Mouse (Mus musculus) Muller cell, postnatal 12 days (primary cell): ENCODE measurements around the gene Gna12.

Experiments
- DNase-seq: peaks from one replicate; pipeline ENCODE4 v3.0.0-alpha.2; 2015; ENCODE audit errors: inconsistent ontology term

Gene Gna12

DNA sequence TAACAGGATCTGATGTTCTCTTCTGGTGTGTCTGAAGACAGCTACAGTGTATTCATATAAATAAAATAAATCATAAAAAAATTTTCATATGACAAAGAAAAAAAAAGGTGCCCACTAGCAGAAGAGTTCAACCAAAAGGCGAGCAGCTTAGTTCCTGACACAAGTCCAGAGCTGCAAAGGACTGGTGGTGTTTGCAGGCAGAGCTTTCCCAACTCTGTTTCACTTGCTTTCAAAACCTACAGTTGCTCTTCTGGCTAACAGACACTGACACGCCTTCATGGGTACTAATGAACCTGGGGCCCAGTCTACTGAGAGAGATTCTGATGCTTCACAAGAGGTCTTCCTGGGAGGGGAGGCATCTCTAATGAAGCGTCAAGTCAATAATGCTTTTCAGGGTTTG is 34.2 kb downstream of the Gna12 start:
- no peak for DNase-seq

DNA sequence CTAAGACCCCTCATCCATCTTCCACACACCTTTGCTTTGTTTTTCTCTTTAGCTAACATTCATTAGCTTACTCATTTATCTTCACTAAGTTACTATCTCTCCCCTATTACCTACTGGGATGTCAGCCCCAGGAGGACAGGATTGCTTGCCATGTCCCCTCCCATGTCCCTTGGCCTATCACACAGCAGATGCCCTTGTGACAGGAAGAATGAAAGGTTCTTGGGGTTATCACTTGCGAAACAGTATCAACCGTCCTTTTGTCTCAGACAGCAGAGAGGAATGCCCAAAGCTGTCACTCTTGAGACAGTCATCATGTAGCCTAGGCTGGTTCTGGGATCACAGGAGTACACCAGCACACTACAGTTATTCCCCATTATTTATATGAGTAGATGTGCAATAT is 35.1 kb downstream of the Gna12 start:
- DNase-seq, result no peak

DNA sequence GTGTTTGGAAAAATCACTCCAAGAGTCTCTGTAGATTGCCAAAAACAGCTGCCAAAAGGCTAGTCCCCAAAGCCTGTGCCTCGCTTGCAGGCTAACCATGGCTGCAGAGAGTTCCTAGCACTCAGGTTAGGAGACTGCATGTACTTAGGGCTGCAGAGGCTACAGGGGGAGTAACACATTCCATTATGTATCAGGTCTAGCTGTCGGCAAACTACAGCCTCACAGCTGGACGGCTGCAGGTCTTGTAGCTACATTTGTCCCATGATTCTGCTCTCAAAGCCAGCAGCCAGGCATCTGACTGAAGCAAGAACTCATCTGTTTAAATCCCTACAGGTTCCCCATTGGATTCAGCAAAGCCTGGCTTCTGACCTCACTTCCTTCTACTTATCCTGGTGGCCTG is 35.5 kb downstream of the Gna12 start:
- no peak for DNase-seq

DNA sequence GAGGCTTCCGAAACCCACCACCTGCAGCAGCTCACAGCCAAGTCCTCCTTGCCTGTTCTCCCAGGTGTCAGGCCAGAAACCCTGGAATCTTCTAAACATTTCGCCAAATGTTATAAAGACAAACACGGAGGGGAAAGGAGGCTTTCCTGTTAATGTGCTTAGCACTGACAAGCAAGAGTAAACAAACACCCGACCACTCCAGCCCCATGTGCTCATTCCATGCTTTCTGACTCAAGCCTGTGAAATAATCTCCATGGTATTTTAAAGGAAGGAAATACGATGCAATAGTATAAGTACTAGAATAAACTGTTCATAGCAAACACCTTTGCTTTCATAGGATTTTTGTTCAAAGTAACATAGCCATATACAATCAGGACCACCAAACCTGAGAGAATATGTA is 38.0 kb downstream of the Gna12 start:
- DNase-seq, result no peak

DNA sequence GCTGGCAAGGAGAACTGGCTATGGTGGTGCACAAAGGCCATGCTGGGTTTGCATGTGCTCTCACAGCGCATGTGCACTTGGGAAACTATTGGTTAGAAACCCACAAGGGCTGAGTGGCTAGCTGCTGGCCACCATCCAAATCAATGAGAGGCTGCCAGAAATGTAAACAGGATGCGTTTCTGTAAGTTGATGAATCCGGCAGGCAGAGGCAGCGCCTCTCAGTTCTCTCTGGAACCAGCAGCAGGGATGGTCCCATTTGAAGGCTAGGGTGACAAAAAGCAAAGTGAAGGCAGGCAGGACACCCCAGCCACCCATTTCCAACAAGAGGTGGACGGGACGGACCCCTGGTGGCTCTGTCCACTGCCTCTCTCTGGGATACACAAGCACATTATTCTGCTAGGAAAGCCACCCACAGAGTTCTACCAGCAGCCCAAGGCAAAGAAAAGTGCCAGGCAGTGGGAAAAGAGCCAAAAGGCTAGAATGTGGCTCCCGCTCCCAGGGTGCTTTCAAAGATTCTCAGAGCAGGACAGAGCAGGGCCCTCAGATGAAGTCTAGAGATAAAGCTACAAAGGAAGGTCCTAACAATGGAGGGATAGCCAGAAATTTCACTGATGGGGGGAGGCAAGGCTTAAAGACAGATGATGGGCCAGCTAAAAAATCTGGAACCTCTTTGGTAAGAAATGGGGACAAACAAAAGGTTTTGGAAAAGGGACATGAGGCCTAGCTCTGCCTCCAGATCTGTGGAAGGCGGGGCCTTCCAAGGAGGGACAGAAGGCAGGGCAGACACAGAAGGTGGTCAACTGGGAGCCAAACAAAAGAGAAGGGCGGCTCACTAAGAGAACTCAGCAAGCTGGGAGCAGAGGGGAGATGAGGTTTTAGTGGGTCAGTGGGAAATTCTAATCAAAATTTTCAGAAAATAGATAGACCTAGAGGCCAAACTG is 39.0 kb downstream of the Gna12 start:
- DNase-seq, result peak; percentile 91

DNA sequence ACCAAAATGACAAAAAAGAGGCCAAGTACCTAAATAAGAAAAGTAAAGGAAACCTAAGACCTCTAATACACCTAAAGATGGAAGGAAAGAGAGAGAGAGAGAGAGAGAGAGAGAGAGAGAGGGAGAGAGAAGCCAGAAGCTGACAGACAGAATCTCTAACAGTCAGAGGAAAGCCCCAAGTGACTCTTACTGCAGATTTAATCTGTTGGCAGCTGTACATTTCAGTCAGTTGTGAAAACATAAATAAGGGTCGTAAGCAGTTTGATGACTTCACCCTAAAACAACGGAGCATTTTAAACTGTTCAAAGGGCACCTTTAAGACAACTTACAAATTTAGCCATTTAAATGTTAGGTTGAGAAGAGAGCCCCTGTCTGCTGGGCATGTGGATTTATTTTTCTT is 39.8 kb downstream of the Gna12 start:
- no peak for DNase-seq

DNA sequence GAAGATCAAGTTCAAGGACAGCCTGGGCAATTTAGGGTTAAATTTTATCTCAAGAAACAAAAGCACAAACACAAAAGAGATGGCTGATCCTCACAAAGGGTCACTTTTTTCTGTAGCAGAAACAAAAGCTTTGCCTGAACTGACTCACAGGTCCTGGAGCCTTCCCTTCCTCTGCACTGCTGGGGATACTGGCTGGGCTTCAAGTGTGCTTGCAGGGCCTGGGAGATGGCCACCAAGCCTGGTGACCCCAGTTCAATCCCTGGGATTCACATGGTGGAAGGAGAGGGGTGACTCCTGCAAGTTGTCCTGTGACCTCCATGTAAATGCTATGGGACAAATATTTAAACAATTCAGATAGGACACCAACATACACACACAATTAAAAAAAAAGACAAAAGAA is 40.7 kb downstream of the Gna12 start:
- DNase-seq, result peak; percentile 48

DNA sequence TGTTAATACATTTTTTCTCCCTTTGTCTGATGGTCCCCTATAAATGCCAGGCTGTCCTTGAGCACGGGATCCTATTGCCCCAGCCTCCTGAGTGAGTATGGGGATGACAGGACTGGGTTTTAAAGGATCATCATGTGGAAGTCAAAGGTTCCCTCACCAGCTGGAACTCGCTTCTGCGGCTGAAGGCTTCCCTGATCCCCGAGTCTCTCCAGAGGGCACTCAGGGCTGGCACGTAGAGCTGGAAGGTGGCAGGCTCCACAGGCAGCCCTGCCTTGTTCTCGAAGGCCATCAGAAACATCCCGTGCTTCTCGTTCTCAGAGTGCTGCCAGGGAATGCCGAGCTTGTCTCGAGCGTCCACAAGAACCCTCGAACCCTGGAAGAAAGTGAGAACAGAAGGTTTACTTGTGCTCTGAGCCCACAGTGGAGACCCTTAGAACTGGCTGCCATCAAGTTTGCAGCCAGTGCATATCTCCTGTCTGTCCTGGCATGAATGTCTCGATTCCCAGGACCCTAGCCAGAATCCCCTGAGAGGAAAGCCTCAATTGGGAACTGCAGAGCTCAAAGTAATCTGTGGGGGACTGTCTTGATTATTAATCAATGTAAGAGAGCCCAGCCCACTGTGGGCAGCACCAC is 44.9 kb downstream of the Gna12 start:
- DNase-seq, result no peak

DNA sequence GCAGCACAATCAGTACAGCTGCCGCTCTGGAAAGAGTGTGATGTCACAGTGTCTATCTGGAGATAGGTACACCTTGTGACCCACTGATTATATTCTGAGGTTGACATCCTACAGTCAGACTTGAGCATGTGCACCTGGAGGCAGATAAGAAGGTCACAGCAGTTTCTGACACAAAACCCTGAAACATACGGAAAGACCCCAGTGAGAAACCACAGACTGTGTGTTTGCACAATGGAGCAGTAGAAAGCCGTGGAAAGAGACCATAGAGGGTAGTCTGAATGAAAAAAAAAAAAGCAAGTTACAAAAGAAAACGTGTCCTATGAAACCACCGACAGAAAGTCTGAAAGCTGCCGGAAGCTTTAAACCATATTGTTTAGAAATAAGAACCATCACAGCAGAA is 45.9 kb downstream of the Gna12 start:
- no peak for DNase-seq

DNA sequence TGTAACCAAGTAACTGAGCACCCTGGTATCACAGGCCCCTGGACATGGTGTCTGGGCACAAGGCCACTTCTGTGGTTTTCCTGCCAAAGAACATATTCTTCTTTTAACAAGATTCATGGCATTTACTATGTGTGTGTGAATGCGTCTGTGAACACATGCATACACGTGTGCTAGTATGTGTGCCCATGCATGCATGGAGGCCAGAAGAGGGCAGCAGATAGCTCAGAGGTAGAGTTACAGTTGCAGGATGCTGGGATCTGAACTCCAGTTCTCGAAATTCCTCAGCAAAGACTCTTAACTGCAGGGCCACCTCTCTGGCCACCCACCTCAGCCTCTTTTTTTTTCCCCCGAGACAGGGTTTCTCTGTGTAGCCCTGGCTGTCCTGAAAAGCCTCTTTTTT is 46.7 kb downstream of the Gna12 start:
- no peak for DNase-seq

DNA sequence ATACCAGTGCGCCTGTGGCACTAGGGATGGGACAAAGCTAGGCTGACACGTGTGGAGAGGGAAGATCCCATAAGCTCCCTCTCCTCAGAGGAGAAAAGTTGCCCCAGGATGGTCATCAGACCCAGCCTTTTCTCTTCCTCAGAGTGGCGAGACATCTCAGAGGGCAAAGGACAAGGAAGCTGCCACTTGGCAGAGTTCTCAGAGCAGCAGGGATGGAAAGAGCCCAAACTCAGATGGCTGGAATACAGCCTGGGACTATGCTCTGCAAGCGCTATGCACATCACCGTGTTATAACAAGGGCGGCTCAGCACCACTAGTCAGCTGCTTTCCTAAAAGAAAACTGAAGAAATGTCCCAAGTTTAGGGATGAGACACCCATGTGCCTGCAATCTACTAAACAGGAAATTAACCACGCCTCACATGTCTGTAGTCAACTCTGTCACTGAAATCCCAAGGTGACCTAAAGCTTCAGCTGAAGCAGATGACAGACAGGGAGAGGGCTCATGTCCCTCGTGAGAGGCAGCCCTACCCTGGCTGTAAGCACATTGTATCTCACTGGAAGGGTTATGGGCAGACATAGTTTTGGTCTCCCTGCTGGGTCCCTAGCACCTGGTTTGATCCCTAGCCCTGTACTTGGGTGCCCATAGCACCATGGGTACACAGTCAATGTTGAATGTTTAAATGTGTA is 48.2 kb downstream of the Gna12 start:
- no peak for DNase-seq

DNA sequence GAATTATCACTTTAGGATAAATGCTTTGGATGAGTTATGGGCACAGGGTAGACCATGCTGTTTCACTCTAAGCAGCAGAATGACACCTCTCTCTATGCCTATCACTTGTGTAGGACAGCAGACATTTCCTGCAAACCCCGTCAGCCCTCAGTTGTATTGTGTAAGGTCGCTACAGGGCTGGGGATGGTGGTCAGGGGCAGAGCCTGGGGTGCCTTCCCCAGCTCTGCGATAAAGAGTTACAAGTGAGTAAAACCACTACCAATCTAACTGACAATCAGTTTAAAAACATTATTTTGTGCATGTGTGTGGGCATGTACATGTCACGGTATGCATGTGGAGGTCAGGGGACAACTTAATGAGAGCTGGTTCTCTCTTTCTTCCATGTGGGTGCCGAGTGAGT is 49.1 kb downstream of the Gna12 start:
- DNase-seq, result no peak

DNA sequence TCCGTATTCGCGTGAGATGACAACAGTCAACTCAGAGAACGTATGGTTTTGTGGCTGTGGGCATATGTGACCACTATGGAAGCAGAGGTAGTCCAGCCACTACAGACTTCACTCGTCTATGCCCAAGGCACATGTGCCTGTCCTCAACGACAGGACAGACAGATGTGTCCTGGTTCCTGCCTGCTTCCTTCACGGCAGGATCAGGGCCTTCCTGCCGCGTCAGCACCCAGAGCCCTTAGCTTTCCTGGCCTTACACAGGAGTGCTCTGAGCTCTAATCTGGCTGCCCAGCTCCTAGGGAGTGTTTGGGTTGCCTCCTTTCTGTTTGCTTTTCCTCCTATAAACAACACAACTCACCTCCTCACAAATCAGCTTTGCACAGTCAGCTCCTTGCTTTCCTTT is 53.3 kb downstream of the Gna12 start:
- DNase-seq, result no peak

DNA sequence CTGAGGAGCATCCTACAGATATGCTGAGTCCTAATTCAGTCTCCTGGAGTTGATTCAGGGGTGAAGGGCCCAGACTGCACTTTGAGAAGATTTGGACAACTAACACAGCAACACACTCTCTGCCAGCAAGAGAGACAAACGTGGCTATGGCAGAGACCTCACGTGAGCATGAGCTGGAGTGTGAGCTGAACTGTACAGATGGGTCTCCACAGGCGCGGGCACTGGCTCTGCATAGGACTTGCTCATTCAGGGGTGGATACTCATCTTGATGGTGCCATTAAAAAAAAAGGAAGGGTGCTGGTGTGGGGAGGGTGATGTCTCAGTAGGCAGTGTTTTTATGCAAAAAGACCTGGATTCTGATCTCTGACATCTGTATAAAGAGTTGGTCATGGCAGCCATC is 55.1 kb downstream of the Gna12 start:
- DNase-seq, result no peak

DNA sequence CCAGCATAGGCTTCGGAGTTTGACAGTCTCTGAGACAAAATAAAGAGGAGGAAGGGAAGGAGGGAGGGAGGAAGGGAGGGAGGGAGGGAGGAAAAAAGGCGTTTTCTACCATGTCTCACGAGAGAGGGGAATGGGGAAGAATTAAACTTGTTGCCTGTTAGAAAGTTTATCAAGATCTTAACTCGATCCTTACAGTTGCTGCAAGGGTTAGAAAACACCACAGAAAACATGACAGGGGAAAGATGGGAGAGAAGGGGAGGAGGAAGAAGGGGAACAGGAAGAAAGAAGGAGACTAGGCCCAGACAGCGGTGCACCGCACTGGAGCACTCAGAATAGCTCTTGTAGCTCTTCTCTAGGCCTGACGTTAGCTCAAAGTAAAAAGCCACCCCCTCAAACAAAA is 58.1 kb downstream of the Gna12 start:
- DNase-seq, result no peak

DNA sequence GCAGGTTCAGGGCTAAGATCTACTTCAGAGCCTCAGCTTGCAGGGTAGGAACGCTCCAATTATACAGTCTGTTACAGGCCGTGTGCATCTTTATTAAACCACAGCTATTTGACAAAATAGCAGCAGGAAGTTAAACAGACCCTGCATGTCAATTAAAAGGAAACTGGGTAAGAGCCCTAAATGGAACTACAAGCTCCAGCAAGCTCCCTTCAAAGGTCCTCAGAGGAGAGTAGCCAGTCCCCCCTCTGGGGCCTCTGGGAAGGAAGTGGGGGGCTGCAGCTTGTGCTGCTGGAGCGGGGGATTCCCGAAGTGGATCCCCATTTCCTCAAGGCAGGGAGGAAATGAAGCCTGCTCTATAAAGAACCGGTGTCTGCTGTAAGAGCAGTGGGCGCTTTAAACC is 58.6 kb downstream of the Gna12 start:
- peak; percentile 71 for DNase-seq

DNA sequence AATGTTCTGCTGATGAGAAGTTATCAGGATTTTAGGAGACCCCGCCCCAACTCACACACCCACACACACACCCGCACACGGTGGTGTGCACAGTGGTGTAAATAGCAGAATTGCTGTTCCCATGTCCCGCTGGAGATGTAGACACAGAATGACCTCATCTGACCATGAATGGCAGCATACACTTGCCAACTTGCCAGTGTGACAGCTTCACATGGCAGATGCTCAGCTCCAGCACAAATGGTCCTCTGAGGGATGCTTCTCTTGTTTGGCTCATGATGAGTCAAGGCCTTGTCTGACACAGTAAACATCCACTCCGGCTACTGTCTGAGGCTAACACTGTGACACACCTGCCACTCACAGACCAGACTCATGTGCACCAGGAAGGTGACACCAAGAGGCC is 61.9 kb downstream of the Gna12 start:
- peak; percentile 91 for DNase-seq

DNA sequence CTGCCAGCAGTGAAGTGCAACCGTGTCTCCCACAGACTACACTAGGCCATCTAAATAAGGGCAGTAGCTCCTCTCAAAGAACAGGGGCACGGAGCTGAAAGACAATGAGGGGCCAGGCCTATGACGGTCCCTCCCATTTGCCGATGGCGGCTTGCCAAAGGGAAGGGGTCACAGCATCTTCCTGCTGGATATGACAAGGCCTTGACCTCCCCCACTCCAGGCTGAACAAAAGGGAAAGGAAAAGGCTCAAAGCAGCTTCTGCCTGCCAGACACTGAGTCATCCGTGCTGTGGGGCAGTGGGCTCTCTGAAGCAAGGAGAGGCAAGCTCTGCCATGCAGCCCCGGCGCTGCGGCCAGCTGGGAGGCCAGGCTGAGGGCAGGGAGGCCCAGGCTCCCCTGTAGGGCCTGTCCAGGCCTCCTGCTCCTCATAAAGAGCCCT is 62.5 kb downstream of the Gna12 start:
- peak; percentile 96 for DNase-seq

DNA sequence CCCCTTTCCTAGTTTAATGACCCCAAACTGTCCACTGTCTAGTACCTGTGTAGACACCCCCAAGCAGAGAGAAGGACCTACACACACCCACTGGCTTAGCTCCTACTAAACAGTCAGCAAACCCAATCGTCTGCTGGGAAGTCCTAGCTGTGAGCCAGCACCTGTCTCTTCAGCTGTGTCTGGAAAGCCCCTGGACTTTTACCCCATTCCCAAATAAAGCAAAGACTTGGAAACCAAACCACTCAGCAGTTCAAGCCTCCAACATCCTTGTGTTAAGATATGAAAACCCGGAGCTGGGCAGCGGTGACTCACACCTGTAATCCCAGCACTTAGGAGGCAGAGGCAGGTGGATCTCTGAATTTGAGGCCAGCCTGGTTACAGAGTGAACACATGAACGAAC is 63.7 kb downstream of the Gna12 start:
- DNase-seq, result no peak

DNA sequence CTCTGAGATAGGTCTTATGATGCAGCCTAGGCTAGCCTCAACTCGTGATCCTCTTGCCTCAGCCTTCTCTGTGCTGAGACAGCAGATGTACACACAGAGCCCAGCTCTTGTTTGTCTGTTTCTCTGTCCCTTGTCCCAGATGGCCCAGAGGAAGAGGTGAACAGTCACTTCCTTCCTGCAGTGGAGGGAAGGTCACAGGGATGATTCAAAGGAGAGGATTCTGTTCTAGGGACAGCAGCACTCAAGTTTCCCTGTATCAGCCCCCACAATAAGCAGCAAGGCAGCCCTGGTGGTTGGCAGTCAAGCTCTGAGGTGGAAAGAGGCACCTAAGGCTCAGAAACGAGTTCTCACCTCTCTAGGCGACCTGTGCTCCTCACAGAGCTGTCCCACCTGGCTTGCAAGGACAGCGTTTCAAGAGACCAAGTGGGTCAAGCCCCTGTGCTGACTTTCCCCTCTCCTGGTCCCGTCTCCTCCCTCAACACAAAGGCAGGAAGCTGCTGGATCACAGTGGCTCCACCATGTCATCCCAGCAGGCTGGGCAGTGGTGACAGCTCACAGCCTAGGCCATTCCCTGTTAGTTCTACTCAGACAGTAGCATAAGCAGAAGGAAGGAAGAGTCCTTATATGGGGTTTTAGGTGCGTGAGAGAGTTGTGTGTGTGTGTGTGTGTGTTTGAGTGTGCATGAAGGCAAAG is 65.2 kb downstream of the Gna12 start:
- DNase-seq, result no peak

DNA sequence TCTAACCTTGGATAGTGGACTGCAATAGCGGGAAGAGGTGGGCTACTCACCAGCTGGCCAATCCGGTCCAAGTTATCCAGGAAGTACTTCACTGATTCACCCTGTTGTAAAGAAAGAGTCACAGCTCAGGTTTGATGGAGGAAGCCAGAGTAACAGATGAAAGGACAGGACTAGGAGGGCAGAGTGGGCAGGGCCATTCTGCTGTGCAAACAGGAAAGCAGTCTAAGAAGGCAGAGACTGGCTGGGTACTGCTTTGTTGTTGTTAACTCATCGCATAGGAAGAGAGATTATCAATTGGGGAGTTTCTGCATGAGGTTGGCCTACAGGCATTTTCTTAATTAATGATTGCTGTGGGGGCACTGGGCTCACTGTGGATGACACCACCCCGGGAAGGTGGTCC is 67.7 kb downstream of the Gna12 start:
- no peak for DNase-seq

DNA sequence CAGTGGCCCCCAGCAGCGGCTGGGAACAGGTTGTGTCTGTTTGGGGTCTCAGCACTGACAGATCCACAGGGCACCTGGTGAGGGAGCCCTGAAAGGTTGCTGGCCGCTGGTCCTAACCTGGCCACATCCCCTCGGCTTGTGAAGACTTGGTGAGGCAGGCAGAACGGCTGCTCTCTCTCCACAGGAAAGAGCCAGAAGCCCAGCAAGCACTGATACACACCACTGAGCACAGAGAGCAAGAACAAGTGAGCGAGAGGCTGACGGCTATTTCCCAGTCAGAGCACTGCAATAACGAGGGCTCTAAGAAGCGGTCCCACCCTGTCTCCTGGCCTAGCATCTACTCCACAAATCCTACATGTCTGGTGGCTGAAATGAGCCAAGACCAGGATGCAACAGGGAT is 71.4 kb downstream of the Gna12 start:
- DNase-seq, result no peak
